Mouse (Mus musculus): ENCODE results near the gene Chst8. TPM values are rescaled to one million over a fixed set of nuclear protein-coding genes. Genes with fewer than 3 reads are reported as not detected.

Gene Chst8
- total RNA-seq, 2 experiments from 2014 or later, result 0.45 to 0.84 TPM

GRCm38 (mm10) chr7:34672916-34673315 lies 139.6 kb downstream of the Chst8 start:
- no peak for DNase-seq (ENCODE audit: low spot score)

- DNase-seq (ENCODE audit: low spot score), result peak; percentile 90
Observed at GRCm38 (mm10) chr7:34671911-34672310, 140.6 kb downstream of the Chst8 start.

GRCm38 (mm10) chr7:34670778-34671177 lies 141.7 kb downstream of the Chst8 start:
- no peak for DNase-seq (ENCODE audit: low spot score)

GRCm38 (mm10) chr7:34669336-34669735 lies 143.2 kb downstream of the Chst8 start:
- no peak for DNase-seq (ENCODE audit: low spot score)

GRCm38 (mm10) chr7:34667874-34668273 lies 144.6 kb downstream of the Chst8 start:
- DNase-seq (ENCODE audit: low spot score), result no peak

- DNase-seq (ENCODE audit: low spot score), result no peak
Observed at GRCm38 (mm10) chr7:34663145-34663544, 149.4 kb downstream of the Chst8 start.

GRCm38 (mm10) chr7:34662227-34662626 lies 150.3 kb downstream of the Chst8 start:
- no peak for DNase-seq (ENCODE audit: low spot score)

- DNase-seq (ENCODE audit: low spot score), result no peak
Observed at GRCm38 (mm10) chr7:34659386-34660085, 153.0 kb downstream of the Chst8 start.

- no peak for DNase-seq (ENCODE audit: low spot score)
Observed at GRCm38 (mm10) chr7:34656632-34657031, 155.9 kb downstream of the Chst8 start, which contains the start of gene Kctd15. Gene Kctd15, minus strand, starts transcription at chr7:34656732.

GRCm38 (mm10) chr7:34655086-34655839 lies 157.2 kb downstream of the Chst8 start:
- DNase-seq (ENCODE audit: low spot score), result peak; percentile 92

- DNase-seq (ENCODE audit: low spot score), result peak; percentile 68
Observed at GRCm38 (mm10) chr7:34654441-34655085, 157.9 kb downstream of the Chst8 start.

GRCm38 (mm10) chr7:34653731-34654440 lies 158.6 kb downstream of the Chst8 start:
- no peak for DNase-seq (ENCODE audit: low spot score)

GRCm38 (mm10) chr7:34652751-34653502 lies 159.6 kb downstream of the Chst8 start:
- peak; percentile 73 for DNase-seq (ENCODE audit: low spot score)

- no peak for DNase-seq (ENCODE audit: low spot score)
Observed at GRCm38 (mm10) chr7:34651381-34651780, 161.1 kb downstream of the Chst8 start.

- peak; percentile 79 for DNase-seq (ENCODE audit: low spot score)
Observed at GRCm38 (mm10) chr7:34647052-34647451, 165.5 kb downstream of the Chst8 start.

GRCm38 (mm10) chr7:34646144-34646795 lies 166.2 kb downstream of the Chst8 start:
- DNase-seq (ENCODE audit: low spot score), result no peak

- DNase-seq (ENCODE audit: low spot score), result no peak
Observed at GRCm38 (mm10) chr7:34645623-34646022, 166.9 kb downstream of the Chst8 start.

- DNase-seq (ENCODE audit: low spot score), result no peak
Observed at GRCm38 (mm10) chr7:34644591-34644990, 167.9 kb downstream of the Chst8 start.

- no peak for DNase-seq (ENCODE audit: low spot score)
Observed at GRCm38 (mm10) chr7:34643329-34643728, 169.2 kb downstream of the Chst8 start.

GRCm38 (mm10) chr7:34641968-34642367 lies 170.5 kb downstream of the Chst8 start:
- DNase-seq (ENCODE audit: low spot score), result no peak

All from gastrocnemius, adult 18-20 months (tissue).